ENCODE assay signal across 9 mouse cellular contexts in genomic region chr16:11983106-11983615, GRCm38 (mm10). TPM values are rescaled to one million over a fixed set of nuclear protein-coding genes. Genes with fewer than 3 reads are reported as not detected.
DNase-seq lines count a peak whose midpoint lies in the region; ATAC-seq and TF ChIP-seq lines count a peak whose summit lies in the region.
"Had no signal": no experiment of that assay in that cellular context is flagged by ENCODE, and none has a peak within 500 bp of the region (broad histone marks: within the 10 kb centered on the region; RNA-seq: fewer than 3 reads in every experiment).

No protein-coding gene starts in this region.

- WGBS in forebrain, embryonic 14.5 days = under 1% methylated on average over 25 of the region's 25 CpGs
- under 1% methylated on average over 25 of the region's 25 CpGs for WGBS in neural tube, embryonic 12.5 days

- peak; percentile 37 for DNase-seq in layer of hippocampus, adult 9-11 months
- no peak for DNase-seq in layer of hippocampus, adult 11-12 months (ENCODE audit: low spot score)
- DNase-seq in adrenal gland, postnatal 14 days = peak; percentile 30
- DNase-seq in forebrain, embryonic 14.5 days (ENCODE audit: low spot score) = peak; percentile 42
- DNase-seq in left cerebral cortex, adult 2 months (ENCODE audit: extremely low spot score in 1 of 2, low spot score in 2 of 2) = peak; percentile 59 to 70
- no peak for DNase-seq in B cell, adult 2 months
- DNase-seq in urinary bladder, postnatal 10 days (ENCODE audit: low spot score) = no peak

- no peaks in the 10 kb centered on the region for H3K9me3 ChIP-seq in forebrain, embryonic 14.5 days (replicated peaks; ENCODE audit: control insufficient read depth, low read length)
- H3K9me3 ChIP-seq in neural tube, embryonic 12.5 days = no peaks in the 10 kb centered on the region

- peak; percentile 35 for ATAC-seq in forebrain, embryonic 14.5 days
- peak; percentile 19; the same call in 1 of the 2 replicates for ATAC-seq in neural tube, embryonic 12.5 days (ENCODE audit: low FRiP score, low read depth)

- H3K36me3 ChIP-seq in forebrain, embryonic 14.5 days (ENCODE audit: control insufficient read depth, insufficient read depth, low read length) = no peaks in the 10 kb centered on the region
- no peaks in the 10 kb centered on the region for H3K36me3 ChIP-seq in neural tube, embryonic 12.5 days

- intact Hi-C loops in left cerebral cortex, adult 2 months (cut with DNase I) = loop anchor here (1.0 to 10.0 kb wide), 5 partner anchors 218 to 1122 kb away; partner anchors contain the start of gene Ercc4

- 0 out of 2 replicates have a peak overlapping the region, but pooled peaks have one; percentile 3 for H3K27ac ChIP-seq in forebrain, embryonic 14.5 days (ENCODE audit: low read depth, low read length)
- peak overlapping the region; percentile 87 for H3K27ac ChIP-seq in left cerebral cortex, adult 2 months
- H3K27ac ChIP-seq in neural tube, embryonic 12.5 days = no peak overlapping the region

- peak overlapping the region; percentile 65 for H3K9ac ChIP-seq in forebrain, embryonic 14.5 days (ENCODE audit: low read length)
- H3K9ac ChIP-seq in neural tube, embryonic 12.5 days = peak overlapping the region; percentile 44

- H3K4me3 ChIP-seq in forebrain, embryonic 14.5 days (ENCODE audit: low read depth, low read length) = peak overlapping the region; percentile 59
- peak overlapping the region; percentile 54 for H3K4me3 ChIP-seq in left cerebral cortex, adult 2 months
- H3K4me3 ChIP-seq in neural tube, embryonic 12.5 days = peak overlapping the region; percentile 53

- peaks cover 34% of the 10 kb centered on the region for H3K27me3 ChIP-seq in forebrain, embryonic 14.5 days (replicated peaks; ENCODE audit: control insufficient read depth, insufficient read depth, low read length)
- peaks cover 62% of the 10 kb centered on the region for H3K27me3 ChIP-seq in neural tube, embryonic 12.5 days (replicated peaks)

- TF ChIP-seq CTCF in left cerebral cortex, adult 2 months (IDR thresholded peaks at IDR 0.05) = no peak; the same call in 1 of the 2 replicates

- peak overlapping the region; percentile 95 for H3K4me2 ChIP-seq in forebrain, embryonic 14.5 days (ENCODE audit: low read length)
- peak overlapping the region; percentile 97 for H3K4me2 ChIP-seq in neural tube, embryonic 12.5 days (replicated peaks)

- H3K4me1 ChIP-seq in forebrain, embryonic 14.5 days (ENCODE audit: control insufficient read depth, insufficient read depth, low read length) = peaks cover 4% of the 10 kb centered on the region; the same call in 1 of the 2 replicates
- peaks cover 19% of the 10 kb centered on the region for H3K4me1 ChIP-seq in neural tube, embryonic 12.5 days

RNA-seq across cellular contexts. Expression of gene Shisa9, which starts 0.8 kb away (rescaled TPM):
- total RNA-seq in adrenal gland, postnatal 14 days (2021) = 2.5 and 3.0 TPM in 2 replicates
- 6.0 and 7.6 TPM in 2 replicates for polyA plus RNA-seq in forebrain, embryonic 14.5 days (2014; fragmentation: Nextera tagmentation; extraction: Ambion mirVana)
- 10 to 100 TPM; 53.2 to 61.6 TPM for total RNA-seq in left cerebral cortex, adult 2 months (2021)
- 1.7 and 2.2 TPM in 2 replicates for polyA plus RNA-seq in neural tube, embryonic 12.5 days (2016; fragmentation: Nextera tagmentation; extraction: Ambion mirVana)
- total RNA-seq: heart, postnatal 36 days had no signal

Comparison
In these comparisons a context has a peak if more than half of its experiments do, and no peak if none do; other contexts are left out.
1. DNase-seq: peak in layer of hippocampus, adult 9-11 months (single experiment), adrenal gland, postnatal 14 days (single experiment), forebrain, embryonic 14.5 days (single experiment) and left cerebral cortex, adult 2 months (2 of 2); none in layer of hippocampus, adult 11-12 months (single experiment), B cell, adult 2 months (0 of 2) and urinary bladder, postnatal 10 days (single experiment).
2. RNA of gene Shisa9, which starts 0.8 kb away (total RNA-seq): 53.2 to 61.6 TPM in left cerebral cortex, adult 2 months; 2.5 to 3.0 TPM in adrenal gland, postnatal 14 days; every median in the first group is over 10 times any median in the second.
3. Peak in every context shown above with its lines, with median percentiles within 50 percentile points of each other: H3K4me3 ChIP-seq.